Mouse (Mus musculus): Measurements from ENCODE around the gene Pak1ip1.
"Not testable (repeated sequence)": the region's sequence is repeated elsewhere in the genome, so short reads cannot be mapped to it uniquely, and the experiment has no call there.

The Pak1ip1 gene

GRCm38 (mm10) chr13:41000926-41001639 lies at the start of gene Pak1ip1:
Gene Pak1ip1 (plus strand): TSS chr13:41001023.
- peak; percentile 96 for DNase-seq

DNA sequence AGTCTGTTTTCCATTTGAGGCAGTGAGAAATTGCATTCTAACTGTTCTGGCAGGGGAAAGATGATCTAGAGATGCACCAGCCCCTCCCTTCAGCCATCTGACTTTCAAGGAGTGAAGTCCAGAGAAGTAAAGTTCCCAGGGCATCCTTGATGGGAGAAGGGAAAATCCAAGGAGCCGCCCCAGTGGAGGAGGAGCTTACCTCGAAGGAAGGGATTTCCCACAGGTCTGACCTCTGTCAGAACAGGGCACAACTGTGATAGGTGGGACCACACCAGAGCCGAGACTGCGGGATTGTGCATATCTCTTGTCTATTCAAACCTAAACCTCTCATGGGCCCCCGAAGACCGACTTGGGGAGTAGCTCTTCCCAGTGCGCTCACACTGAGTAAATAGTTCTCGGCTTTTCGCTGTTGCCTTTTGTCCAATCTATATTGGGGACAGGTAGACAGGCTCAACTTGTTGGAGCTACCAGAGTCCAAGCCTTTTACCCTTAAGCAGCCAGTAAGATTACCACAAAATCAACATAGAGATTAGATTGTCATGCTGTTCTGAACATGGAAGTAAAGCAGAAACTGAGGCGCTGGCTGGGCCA lies 49.3 kb upstream of the Pak1ip1 start:
- no peak for DNase-seq

- no peak for DNase-seq
Measured at GRCm38 (mm10) chr13:40953231-40953630, 47.6 kb upstream of the Pak1ip1 start.

DNA sequence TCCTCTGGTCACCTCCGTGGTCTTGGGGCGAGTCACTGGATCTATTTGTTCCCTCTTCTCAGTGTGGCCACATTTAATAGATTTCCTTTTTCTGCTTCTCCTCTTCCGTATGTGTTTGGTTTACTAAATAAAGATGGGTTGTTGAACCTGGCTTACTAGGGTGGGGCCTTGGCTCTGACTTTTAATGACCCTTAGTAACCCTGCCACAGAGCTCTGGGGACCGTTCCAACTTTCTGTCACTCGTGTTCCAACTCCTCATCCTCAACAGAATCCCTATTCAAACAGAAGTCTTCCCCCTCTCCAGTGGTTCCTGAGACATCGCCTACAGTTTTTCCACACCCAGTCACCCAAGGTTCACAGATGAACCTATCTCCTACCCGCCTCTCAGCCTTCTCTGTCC lies 45.0 kb upstream of the Pak1ip1 start:
- no peak for DNase-seq

DNA sequence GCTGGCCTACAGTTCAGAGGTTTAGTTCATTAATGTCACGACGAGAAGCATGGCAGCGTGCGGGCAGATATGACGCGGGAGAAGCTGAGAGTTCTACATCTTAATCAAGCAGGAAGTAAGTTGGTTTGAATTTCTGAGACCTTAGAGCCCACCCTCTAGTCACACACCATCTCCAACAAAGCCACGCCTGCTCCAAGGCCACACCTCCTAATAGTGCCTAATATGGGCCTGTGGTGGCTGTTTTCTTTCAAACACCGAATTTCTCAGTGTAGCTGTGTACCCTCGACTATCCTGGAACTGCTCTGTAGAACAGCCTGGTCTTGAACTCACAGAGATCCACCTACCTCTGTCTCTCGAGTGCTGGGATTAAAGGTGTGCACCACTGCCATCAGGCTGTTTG lies 33.2 kb upstream of the Pak1ip1 start:
- no peak for DNase-seq

GRCm38 (mm10) chr13:40968564-40968963 lies 32.3 kb upstream of the Pak1ip1 start:
- no peak for DNase-seq

- no peak for DNase-seq
Measured at GRCm38 (mm10) chr13:40969761-40970390, 30.9 kb upstream of the Pak1ip1 start.

- no peak for DNase-seq
Measured at GRCm38 (mm10) chr13:40971261-40971660, 29.6 kb upstream of the Pak1ip1 start.

- DNase-seq = peak; percentile 28
Measured at GRCm38 (mm10) chr13:40971831-40972230, 29.0 kb upstream of the Pak1ip1 start.

GRCm38 (mm10) chr13:40972976-40973375 lies 27.8 kb upstream of the Pak1ip1 start:
- no peak for DNase-seq

- peak; percentile 64 for DNase-seq
Measured at GRCm38 (mm10) chr13:40977609-40978008, 23.2 kb upstream of the Pak1ip1 start.

DNA sequence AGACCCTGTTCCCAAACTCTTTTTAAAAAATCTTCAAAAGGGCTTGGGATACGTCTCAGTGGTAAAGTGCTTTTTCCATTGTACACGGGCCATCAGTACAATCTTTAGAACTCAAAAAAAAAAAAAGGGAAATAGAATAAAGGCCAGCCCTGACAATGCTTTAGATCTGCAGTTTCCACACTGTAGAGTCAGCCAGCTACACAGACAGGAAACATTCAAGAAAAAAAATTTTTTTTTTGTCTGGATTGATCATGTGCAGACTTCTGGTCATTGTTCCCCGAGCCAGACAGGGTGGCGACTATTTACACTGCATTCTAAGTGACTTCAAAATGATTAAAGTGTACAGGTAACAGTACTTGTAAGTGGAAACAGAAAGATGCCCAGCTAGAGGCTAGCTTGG lies 22.2 kb upstream of the Pak1ip1 start:
- DNase-seq = no peak

GRCm38 (mm10) chr13:40979321-40979720 lies 21.5 kb upstream of the Pak1ip1 start:
- DNase-seq = no peak

- peak; percentile 3 for DNase-seq
Measured at GRCm38 (mm10) chr13:40982759-40983158, 18.1 kb upstream of the Pak1ip1 start.

DNA sequence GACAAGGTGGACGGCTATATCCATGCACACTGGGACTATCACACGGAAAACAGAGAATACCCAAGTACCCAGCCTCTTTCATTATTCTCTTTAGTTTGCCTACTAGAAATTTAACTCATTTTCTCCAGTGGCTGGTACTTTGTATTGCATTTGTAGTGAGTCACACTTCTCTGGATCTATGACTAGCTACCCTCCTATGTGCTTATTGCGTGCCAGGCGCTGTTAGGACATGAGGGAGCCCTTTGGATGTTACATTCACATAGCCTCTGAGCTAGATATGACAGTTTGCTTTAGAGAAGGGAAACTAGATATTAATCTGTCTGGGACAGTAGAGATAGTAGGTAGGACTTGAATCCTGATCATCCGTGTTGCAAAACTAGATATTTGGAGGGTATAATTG lies 14.7 kb upstream of the Pak1ip1 start:
- DNase-seq = no peak

GRCm38 (mm10) chr13:40987608-40988303 lies 13.1 kb upstream of the Pak1ip1 start:
- not testable (repeated sequence) for DNase-seq

- no peak for DNase-seq
Measured at GRCm38 (mm10) chr13:40988418-40988817, 12.4 kb upstream of the Pak1ip1 start.

- peak; percentile 46 for DNase-seq
Measured at GRCm38 (mm10) chr13:40994487-40995263, 6.1 kb upstream of the Pak1ip1 start.

GRCm38 (mm10) chr13:40998537-40998936 lies 2.3 kb upstream of the Pak1ip1 start:
- not testable (repeated sequence) for DNase-seq

GRCm38 (mm10) chr13:41000140-41000925 lies 490 bp upstream of the Pak1ip1 start:
- DNase-seq = no peak

GRCm38 (mm10) chr13:41002001-41002400 lies 1.2 kb downstream of the Pak1ip1 start:
- no peak for DNase-seq

- DNase-seq = no peak
Measured at GRCm38 (mm10) chr13:41006244-41006643, 5.4 kb downstream of the Pak1ip1 start.
